Mouse (Mus musculus) G1E-ER4 (cell line): ENCODE measurements around the gene Zfp282. TPM values are rescaled to one million over a fixed set of nuclear protein-coding genes. Genes with fewer than 3 reads are reported as not detected.

ENCODE experiments used
- GATA1 ChIP-seq: IDR thresholded peaks from one replicate; pipeline ENCODE4 v1.8.0; 2012; ENCODE audit warnings: low read length, inconsistent platforms
- polyA plus RNA-seq: library from polyadenylated mRNA; stranded (reverse); fragments of >175 nt; gene quantifications from 2 replicates; pipeline ENCODE4 v1.2.3, GENCODE M21; 2012

The Zfp282 gene
- 22.2 and 32.4 TPM in 2 replicates for polyA plus RNA-seq

GRCm38 (mm10) chr6:47877058-47877457 lies at the start of gene Zfp282:
Gene Zfp282, plus strand, starts transcription at chr6:47877204.
- TF ChIP-seq GATA1 = no peak

- no peak for TF ChIP-seq GATA1
Measured at GRCm38 (mm10) chr6:47827462-47827861, 49.5 kb upstream of the Zfp282 start.

GRCm38 (mm10) chr6:47828950-47829349 lies 48.1 kb upstream of the Zfp282 start:
- TF ChIP-seq GATA1 = no peak

- no peak for TF ChIP-seq GATA1
Measured at GRCm38 (mm10) chr6:47830104-47831078, 46.6 kb upstream of the Zfp282 start, which contains the start of gene Zfp786. Gene Zfp786, minus strand, starts transcription at chr6:47830867.

GRCm38 (mm10) chr6:47832220-47832619 lies 44.8 kb upstream of the Zfp282 start:
- TF ChIP-seq GATA1 = no peak

GRCm38 (mm10) chr6:47835482-47835983 lies 41.5 kb upstream of the Zfp282 start, which contains the start of gene Zfp398:
Gene Zfp398, plus strand, starts transcription at chr6:47835661.
- TF ChIP-seq GATA1 = no peak

- TF ChIP-seq GATA1 = no peak
Measured at GRCm38 (mm10) chr6:47835984-47836521, 41.0 kb upstream of the Zfp282 start.

- no peak for TF ChIP-seq GATA1
Measured at GRCm38 (mm10) chr6:47837630-47838029, 39.4 kb upstream of the Zfp282 start.

GRCm38 (mm10) chr6:47841077-47841476 lies 35.9 kb upstream of the Zfp282 start:
- no peak for TF ChIP-seq GATA1

GRCm38 (mm10) chr6:47841831-47842230 lies 35.2 kb upstream of the Zfp282 start:
- no peak for TF ChIP-seq GATA1

- TF ChIP-seq GATA1 = no peak
Measured at GRCm38 (mm10) chr6:47842337-47842736, 34.7 kb upstream of the Zfp282 start.

GRCm38 (mm10) chr6:47845779-47846178 lies 31.2 kb upstream of the Zfp282 start:
- TF ChIP-seq GATA1 = no peak

- TF ChIP-seq GATA1 = no peak
Measured at GRCm38 (mm10) chr6:47857241-47857640, 19.8 kb upstream of the Zfp282 start.

GRCm38 (mm10) chr6:47872266-47872665 lies 4.7 kb upstream of the Zfp282 start:
- TF ChIP-seq GATA1 = no peak

- TF ChIP-seq GATA1 = no peak
Measured at GRCm38 (mm10) chr6:47877461-47878132, 593 bp downstream of the Zfp282 start.

GRCm38 (mm10) chr6:47878133-47878514 lies 1.1 kb downstream of the Zfp282 start:
- no peak for TF ChIP-seq GATA1

- TF ChIP-seq GATA1 = no peak
Measured at GRCm38 (mm10) chr6:47878593-47878992, 1.6 kb downstream of the Zfp282 start.
